Mouse (Mus musculus) limb, embryonic 12.5 days (tissue): ENCODE results near the gene Ell. TPM values are rescaled to one million over a fixed set of nuclear protein-coding genes. Genes with fewer than 3 reads are reported as not detected.
A peak's percentile ranks its signal among the peaks of the same experiment; 100 is the strongest.
"Not testable (repeated sequence)": the region's sequence is repeated elsewhere in the genome, so short reads cannot be mapped to it uniquely, and the experiment has no call there.

Experiments
- ATAC-seq: fragments of 200-750 bp; cut with Nextera tagmentation; 2 replicates; pipeline ENCODE4 v1.8.0; 2017; ENCODE audit warnings: low read depth, moderate TSS enrichment; ENCODE audit not compliant: insufficient number of reproducible peaks, insufficient read depth, low FRiP score, low TSS enrichment
- H3K27ac ChIP-seq: fragments of 300-500 bp; sonication (generic); 2 replicates; pipeline ENCODE4 v1.5.1; 2016; ENCODE audit warnings: mild to moderate bottlenecking, moderate library complexity
- H3K27me3 ChIP-seq: fragments of 300-500 bp; sonication (generic); 2 replicates; pipeline ENCODE4 v1.6.1; 2016; ENCODE audit warnings: mild to moderate bottlenecking, moderate library complexity
- H3K36me3 ChIP-seq: fragments of 300-500 bp; sonication (generic); 2 replicates; pipeline ENCODE4 v1.6.1; 2016; ENCODE audit warnings: mild to moderate bottlenecking, moderate library complexity
- H3K4me1 ChIP-seq: fragments of 300-500 bp; sonication (generic); replicated peaks from 2 replicates; pipeline ENCODE4 v1.6.1; 2016
- H3K4me2 ChIP-seq: fragments of 300-500 bp; sonication (generic); 2 replicates; pipeline ENCODE4 v1.6.1; 2016; ENCODE audit warnings: mild to moderate bottlenecking, moderate library complexity
- H3K4me3 ChIP-seq: fragments of 300-500 bp; sonication (generic); replicated peaks from 2 replicates; pipeline ENCODE4 v1.5.1; 2016; ENCODE audit warnings: mild to moderate bottlenecking
- H3K9ac ChIP-seq: fragments of 300-500 bp; sonication (generic); replicated peaks from 2 replicates; pipeline ENCODE4 v1.6.1; 2016; ENCODE audit warnings: mild to moderate bottlenecking, moderate library complexity
- H3K9me3 ChIP-seq: fragments of 300-500 bp; sonication (generic); 2 replicates; pipeline ENCODE4 v1.6.1; 2016; ENCODE audit warnings: mild to moderate bottlenecking, moderate library complexity
- whole genome bisulfite sequencing: fragments of 180-500 bp; shearing (Covaris S2); methylation state at CpG from one replicate; pipeline ENCODE4 v1.1.7; 2016; 5-methylcytosine and 5-hydroxymethylcytosine counted together
- polyA plus RNA-seq: library from polyadenylated mRNA; unstranded; fragments of >200 nt; fragmentation: Nextera tagmentation; extraction: Ambion mirVana; gene quantifications from 2 replicates; pipeline ENCODE4 v1.2.1, GENCODE M21; 2016

Ell gene
- polyA plus RNA-seq, 1 experiment from 2014 or later: 18.7 TPM

DNA sequence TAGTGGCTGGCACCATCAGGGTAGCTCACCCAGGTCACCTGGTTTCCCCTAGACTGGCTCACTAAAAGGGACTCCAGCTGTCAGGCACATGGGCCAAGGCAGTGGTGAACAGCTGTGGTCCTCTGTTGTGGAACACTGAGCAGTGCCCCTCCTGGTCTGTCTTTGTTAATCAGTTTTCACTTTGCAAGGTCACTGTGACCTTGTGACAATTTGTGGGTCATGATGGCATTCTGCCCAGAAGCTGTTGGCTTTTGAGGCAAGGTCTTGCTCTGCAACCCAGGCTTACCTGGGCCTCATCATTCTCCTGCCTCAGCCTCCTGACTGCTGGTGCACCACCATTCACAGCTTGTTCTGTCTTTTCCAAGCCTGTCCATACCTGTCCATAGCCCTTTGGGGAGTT, 31.1 kb downstream of the Ell start:
- H3K36me3 ChIP-seq: peaks cover 25% of the 10 kb centered on the region; the same call in 1 of the 2 replicates
- H3K27me3 ChIP-seq: no peaks in the 10 kb centered on the region
- H3K9ac ChIP-seq: no peak overlapping the region
- no peak overlapping the region for H3K4me2 ChIP-seq
- H3K9me3 ChIP-seq: no peaks in the 10 kb centered on the region
- peaks cover 6% of the 10 kb centered on the region for H3K4me1 ChIP-seq
- H3K4me3 ChIP-seq: no peak overlapping the region
- H3K27ac ChIP-seq: no peak overlapping the region
- ATAC-seq: peak; percentile 17; the same call in 1 of the 2 replicates

DNA sequence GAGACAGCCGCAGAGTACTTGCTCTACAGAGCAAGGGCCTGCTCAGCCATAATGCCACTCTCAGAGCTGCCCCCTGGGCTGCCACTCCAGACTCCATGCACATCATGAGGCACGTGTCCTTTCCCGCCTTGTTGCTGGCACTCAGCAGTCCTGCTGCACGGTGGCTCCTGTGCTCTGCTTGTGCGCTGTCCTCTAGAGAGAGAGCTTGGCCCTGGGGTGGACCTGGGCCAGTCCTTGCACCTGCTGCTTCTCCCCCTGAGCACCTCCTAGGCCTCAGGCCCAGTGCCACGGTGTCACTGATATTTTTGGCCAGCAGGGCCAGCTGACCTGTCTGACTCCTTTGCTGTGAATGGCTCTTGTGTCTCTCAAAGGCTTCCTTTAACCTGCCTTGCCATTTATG, 31.7 kb downstream of the Ell start:
- no peak for ATAC-seq
- Histone ChIP-seq H3K27me3 (no peaks in the 10 kb centered on the region), H3K4me1 (no peaks in the 10 kb centered on the region; the same call in 1 of the 2 replicates), H3K4me3 (no peak overlapping the region), H3K9me3 (no peaks in the 10 kb centered on the region), H3K9ac (no peak overlapping the region), H3K27ac (no peak overlapping the region), H3K4me2 (no peak overlapping the region), H3K36me3 (peaks cover 26% of the 10 kb centered on the region; the same call in 1 of the 2 replicates)
- 88% methylated on average over 6 of the region's 6 CpGs for WGBS

DNA sequence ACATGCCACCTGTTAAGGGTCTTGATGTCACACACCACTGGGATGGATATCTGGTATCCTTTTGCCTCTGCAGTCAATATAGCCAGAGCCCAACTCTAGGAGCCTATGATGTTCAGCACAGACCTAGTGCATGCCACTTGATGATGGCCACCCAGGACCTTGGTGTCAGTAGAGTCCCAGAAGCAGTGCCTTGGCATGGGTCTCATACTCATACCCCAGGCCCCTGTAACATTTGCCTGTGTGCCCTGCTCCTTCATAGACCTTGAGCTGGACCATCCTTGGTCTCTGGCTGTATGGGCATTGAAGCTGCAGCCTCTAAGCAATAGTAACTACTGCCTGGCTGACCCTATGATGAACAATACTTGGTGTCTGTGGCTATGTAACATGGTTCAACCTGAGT, 35.0 kb downstream of the Ell start:
- Histone ChIP-seq H3K4me3 (no peak overlapping the region), H3K36me3 (peaks cover 52% of the 10 kb centered on the region), H3K4me1 (no peaks in the 10 kb centered on the region), H3K9me3 (no peaks in the 10 kb centered on the region), H3K27ac (no peak overlapping the region), H3K4me2 (no peak overlapping the region), H3K27me3 (no peaks in the 10 kb centered on the region), H3K9ac (no peak overlapping the region)
- no peak for ATAC-seq

DNA sequence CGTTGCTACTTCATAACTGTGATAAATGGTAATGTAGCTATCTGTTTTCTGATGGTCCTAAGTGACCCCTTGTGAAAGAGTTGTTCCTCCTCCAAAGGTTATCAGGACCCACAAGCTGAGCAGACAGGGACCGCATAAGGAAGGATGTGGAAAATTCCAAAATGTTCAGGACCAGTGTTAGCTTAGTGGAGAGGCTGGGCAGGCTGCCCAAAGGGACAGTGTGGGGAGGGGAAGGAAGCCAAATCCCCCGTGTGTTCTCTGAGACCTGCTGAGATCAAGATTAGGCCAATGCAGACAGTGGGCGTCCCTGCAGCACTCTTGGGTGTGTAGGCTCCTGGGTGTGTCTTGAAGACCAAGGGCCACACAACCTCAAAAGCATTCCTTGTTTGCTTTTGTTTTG, 35.7 kb downstream of the Ell start:
- H3K4me2 ChIP-seq: no peak overlapping the region
- 88% methylated on average over 4 of the region's 4 CpGs for WGBS
- H3K36me3 ChIP-seq: peaks cover 52% of the 10 kb centered on the region
- H3K27ac ChIP-seq: no peak overlapping the region
- no peaks in the 10 kb centered on the region for H3K9me3 ChIP-seq
- H3K4me1 ChIP-seq: no peaks in the 10 kb centered on the region
- no peak overlapping the region for H3K4me3 ChIP-seq
- no peak overlapping the region for H3K9ac ChIP-seq
- no peaks in the 10 kb centered on the region for H3K27me3 ChIP-seq
- no peak for ATAC-seq

DNA sequence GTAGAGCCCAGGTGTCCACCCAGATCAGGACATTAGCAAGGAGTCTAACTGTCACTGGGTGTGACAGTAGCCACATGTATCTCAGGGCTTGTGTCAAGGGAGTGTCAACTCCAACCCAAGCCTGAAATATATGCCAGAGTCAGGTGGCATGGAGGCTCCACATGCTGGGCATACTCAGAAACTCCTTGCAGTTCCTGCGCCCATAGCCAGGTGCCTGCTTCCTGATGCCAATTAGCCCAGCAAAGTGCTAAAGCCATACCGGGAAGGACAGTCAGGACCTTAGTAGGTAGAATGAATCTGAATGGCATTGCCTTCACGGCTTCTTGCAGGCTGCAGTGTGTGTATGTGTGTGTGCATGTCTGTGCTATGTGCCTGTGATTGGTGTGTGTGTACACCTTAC, 38.0 kb downstream of the Ell start:
- Histone ChIP-seq H3K27ac (no peak overlapping the region), H3K9me3 (no peaks in the 10 kb centered on the region), H3K27me3 (no peaks in the 10 kb centered on the region), H3K36me3 (peaks cover 74% of the 10 kb centered on the region), H3K4me2 (no peak overlapping the region), H3K4me1 (no peaks in the 10 kb centered on the region), H3K9ac (no peak overlapping the region), H3K4me3 (no peak overlapping the region)
- no peak for ATAC-seq
- 87% methylated on average over 3 of the region's 3 CpGs for WGBS

DNA sequence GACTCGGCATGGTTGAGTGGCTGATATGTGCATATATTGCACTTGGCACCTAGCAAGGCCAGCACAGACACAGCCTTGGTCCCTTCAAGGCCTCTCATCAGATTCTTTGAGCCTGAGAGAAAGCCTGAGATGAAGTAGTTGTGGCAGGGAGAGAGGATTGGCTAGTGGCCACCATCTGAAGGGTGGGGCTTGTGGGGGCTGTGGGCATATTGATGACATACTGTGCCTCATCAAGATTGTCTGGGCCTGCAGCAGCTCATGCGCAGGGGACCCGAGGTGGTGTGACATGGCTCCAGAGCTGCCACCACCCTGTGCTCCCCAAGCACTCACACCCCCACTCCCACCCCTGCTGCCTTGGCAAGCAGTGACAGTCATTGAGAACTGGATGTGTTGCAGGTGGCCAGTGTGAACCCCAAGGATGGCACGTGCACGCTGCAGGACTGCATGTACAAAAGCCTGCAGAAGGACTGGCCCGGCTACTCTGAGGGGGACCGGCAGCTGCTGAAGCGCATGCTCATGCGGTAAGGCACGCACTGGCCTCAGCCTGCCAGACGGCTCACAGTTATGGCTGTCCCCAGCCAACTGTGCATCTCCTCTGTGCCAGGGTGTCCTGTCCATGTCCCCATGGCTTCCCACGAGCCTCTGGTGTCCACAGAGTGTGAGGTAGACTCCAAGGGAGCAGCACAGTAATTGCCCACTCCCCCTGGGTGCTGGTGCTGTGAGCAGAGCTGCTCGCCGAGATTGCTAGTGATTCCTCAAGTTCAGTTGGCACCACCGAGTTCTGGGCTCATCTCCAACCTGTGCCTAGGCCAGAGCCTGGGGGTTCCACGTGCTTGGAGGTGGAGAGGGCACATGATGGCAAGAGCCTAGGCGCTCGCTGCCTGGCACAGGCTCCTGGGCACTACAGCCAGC, 44.5 kb downstream of the Ell start:
- ATAC-seq: no peak
- H3K36me3 ChIP-seq: peaks cover 95% of the 10 kb centered on the region
- WGBS: 92% methylated on average over 18 of the region's 18 CpGs

DNA sequence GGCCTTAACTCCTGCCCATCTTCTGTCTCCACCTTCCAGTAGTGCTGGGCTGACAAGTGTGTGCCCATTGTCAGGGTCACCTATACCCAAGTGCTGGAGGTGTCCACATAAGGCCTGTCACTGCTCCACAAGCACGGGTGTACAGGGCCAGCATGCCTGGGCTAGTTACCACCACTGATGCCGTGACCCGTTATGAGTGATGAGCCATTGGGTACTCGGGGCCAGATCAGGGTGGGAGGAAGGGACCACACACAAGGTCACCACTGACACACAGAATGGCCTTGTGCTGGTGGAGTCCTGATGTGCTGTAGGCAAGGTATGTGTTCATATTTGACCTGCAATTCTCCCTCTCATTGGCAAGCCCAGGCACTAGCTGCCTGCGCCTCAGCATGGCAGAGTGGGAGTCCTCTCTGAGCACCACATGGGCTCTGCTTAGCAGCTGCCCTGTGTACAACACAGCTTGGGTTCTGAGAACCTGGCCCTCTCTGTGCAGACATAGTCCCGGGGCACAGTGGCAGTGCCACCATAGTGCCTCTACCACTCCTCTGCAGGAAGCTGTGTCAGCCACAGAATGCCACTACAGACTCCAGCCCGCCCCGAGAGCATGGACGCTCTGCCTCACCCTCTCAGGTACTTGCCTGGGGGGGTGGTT, 45.5 kb downstream of the Ell start:
- no peak for ATAC-seq
- no peaks in the 10 kb centered on the region for H3K9me3 ChIP-seq
- H3K27me3 ChIP-seq: no peaks in the 10 kb centered on the region
- H3K4me1 ChIP-seq: no peaks in the 10 kb centered on the region
- H3K9ac ChIP-seq: no peak overlapping the region
- no peak overlapping the region for H3K4me2 ChIP-seq
- 90% methylated on average over 9 of the region's 9 CpGs for WGBS
- H3K36me3 ChIP-seq: peaks cover 98% of the 10 kb centered on the region
- no peak overlapping the region for H3K27ac ChIP-seq
- no peak overlapping the region for H3K4me3 ChIP-seq

More for the DNA sequence above, 44.5 kb downstream of the Ell start:
- no peaks in the 10 kb centered on the region for H3K4me1 ChIP-seq
- H3K9ac ChIP-seq: no peak overlapping the region
- no peaks in the 10 kb centered on the region for H3K27me3 ChIP-seq
- H3K4me2 ChIP-seq: no peak overlapping the region
- no peak overlapping the region for H3K27ac ChIP-seq
- no peak overlapping the region for H3K4me3 ChIP-seq
- no peaks in the 10 kb centered on the region for H3K9me3 ChIP-seq

DNA sequence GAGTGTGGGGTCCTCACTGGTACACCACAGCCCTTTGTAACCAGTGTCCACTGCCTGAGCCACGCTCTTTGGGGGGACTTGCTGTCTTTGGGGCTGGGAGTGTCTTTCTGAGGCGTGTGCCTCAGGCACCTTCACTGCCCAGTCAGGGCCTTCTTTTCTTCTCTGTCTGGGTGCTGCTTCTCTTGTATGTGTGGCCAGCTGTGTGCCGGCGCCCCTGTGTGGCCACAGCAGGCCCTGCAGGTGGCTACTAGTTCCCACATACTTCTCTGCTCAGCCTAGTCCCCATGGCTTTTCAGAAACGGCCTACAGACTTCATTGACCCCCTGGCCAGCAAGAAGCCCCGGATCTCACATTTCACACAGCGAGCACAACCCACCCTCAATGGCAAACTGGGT, 46.0 kb downstream of the Ell start:
- Histone ChIP-seq H3K9ac (no peak overlapping the region), H3K36me3 (peaks cover 98% of the 10 kb centered on the region), H3K4me3 (no peak overlapping the region), H3K9me3 (no peaks in the 10 kb centered on the region), H3K4me1 (no peaks in the 10 kb centered on the region), H3K4me2 (no peak overlapping the region), H3K27me3 (no peaks in the 10 kb centered on the region), H3K27ac (no peak overlapping the region)
- 0 out of 2 replicates have a peak, but pooled peaks have one; percentile 13 for ATAC-seq
- 47% methylated on average over 7 of the region's 7 CpGs for WGBS

DNA sequence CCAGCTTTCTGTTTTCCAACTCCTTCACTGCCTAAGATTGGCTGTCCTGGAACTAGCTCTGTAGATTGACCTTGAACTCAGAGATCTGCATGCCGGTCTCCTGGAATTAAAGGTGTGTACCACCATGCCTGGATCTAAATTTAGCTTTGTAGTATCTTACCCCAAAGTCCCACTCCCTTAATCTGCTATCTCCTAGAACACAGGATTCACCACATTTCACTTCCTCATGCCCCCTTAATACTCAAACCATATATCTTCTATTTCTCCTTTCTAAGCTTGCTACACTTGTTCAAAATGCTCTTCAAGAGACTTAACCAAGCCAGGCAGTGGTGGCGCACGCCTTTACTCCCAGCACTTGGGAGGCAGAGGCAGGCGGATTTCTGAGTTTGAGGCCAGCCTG, 48.7 kb downstream of the Ell start:
- peaks cover 92% of the 10 kb centered on the region for H3K36me3 ChIP-seq
- H3K4me3 ChIP-seq, H3K27me3 ChIP-seq, H3K27ac ChIP-seq, H3K4me2 ChIP-seq, ATAC-seq, H3K9me3 ChIP-seq, H3K9ac ChIP-seq, H3K4me1 ChIP-seq: not testable (repeated sequence)
- 92% methylated on average over 4 of the region's 4 CpGs for WGBS

DNA sequence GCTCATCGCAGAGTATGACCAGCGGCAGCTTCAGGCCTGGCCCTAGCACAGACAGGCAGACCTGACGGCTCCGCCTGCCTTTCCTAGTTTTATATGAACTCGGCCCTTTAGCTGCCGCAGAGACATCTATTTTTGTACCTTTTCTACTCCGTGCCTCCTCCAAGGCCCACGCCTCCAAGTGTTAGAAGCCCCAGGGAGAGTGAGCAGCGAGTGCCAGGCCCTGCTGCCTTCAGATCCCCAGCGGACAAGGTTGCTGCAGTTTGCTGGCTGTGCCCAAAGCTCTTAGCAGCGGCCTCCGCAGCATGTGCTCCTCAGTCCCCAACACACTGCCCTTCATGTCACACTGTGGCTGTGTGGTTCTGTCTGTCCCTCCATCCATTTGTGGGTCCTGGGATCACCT, 52.3 kb downstream of the Ell start:
- Histone ChIP-seq H3K4me2 (no peak overlapping the region), H3K27me3 (no peaks in the 10 kb centered on the region), H3K9ac (no peak overlapping the region), H3K27ac (no peak overlapping the region), H3K4me3 (no peak overlapping the region), H3K4me1 (peaks cover 32% of the 10 kb centered on the region), H3K9me3 (no peaks in the 10 kb centered on the region), H3K36me3 (peaks cover 65% of the 10 kb centered on the region)
- 87% methylated on average over 12 of the region's 12 CpGs for WGBS
- ATAC-seq: no peak

DNA sequence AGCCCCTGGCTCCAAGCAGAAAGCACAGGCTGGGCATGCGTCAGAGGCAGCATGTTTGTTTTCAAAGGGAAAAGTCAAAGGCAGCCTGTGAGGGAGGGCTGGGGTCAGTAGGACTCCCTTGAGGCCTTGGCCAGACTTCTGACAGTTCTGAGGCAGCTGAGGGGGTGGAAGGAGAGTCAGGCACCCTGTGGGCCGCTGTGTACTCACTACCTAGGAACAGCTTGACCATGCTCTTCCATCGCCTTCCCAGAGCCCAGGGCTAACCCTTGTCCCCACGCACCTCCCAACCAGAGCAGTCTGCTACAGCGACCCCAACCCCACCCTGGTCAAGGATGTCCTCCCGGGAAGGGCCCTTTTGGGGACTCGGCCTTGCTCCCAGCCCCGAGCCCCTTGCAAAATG, 53.9 kb downstream of the Ell start:
- H3K4me3 ChIP-seq: peak overlapping the region; percentile 68

More for the DNA sequence above, 53.9 kb downstream of the Ell start:
- Histone ChIP-seq H3K9ac (peak overlapping the region; percentile 59), H3K36me3 (peaks cover 56% of the 10 kb centered on the region), H3K9me3 (no peaks in the 10 kb centered on the region), H3K4me2 (peak overlapping the region; percentile 96), H3K27me3 (no peaks in the 10 kb centered on the region; the same call in 1 of the 2 replicates), H3K4me1 (peaks cover 48% of the 10 kb centered on the region), H3K27ac (peak overlapping the region; percentile 87)
- WGBS: 55% methylated on average over 8 of the region's 8 CpGs
- ATAC-seq: no peak
